Mouse (Mus musculus) kidney, adult 18-20 months (tissue): Measurements from ENCODE around the gene Cnpy1.

Experiments
- DNase-seq: peaks from one replicate; pipeline ENCODE4 v3.0.0; 2021

The Cnpy1 gene

GRCm38 (mm10) chr5:28245574-28245973, at the start of gene Cnpy1:
Cnpy1 (minus strand) TSS chr5:28245806.
- no peak for DNase-seq

- DNase-seq = peak; percentile 89
Measured at GRCm38 (mm10) chr5:28293990-28294389, 48.4 kb upstream of the Cnpy1 start.

- DNase-seq = no peak
Measured at GRCm38 (mm10) chr5:28292281-28292680, 46.7 kb upstream of the Cnpy1 start.

- no peak for DNase-seq
Measured at GRCm38 (mm10) chr5:28291118-28291850, 45.7 kb upstream of the Cnpy1 start.

- DNase-seq = no peak
Measured at GRCm38 (mm10) chr5:28290630-28291029, 45.0 kb upstream of the Cnpy1 start.

- no peak for DNase-seq
Measured at GRCm38 (mm10) chr5:28289111-28289510, 43.5 kb upstream of the Cnpy1 start.

GRCm38 (mm10) chr5:28277279-28277678, 31.7 kb upstream of the Cnpy1 start:
- DNase-seq = no peak

GRCm38 (mm10) chr5:28272836-28273235, 27.2 kb upstream of the Cnpy1 start:
- DNase-seq = no peak

- DNase-seq = no peak
Measured at GRCm38 (mm10) chr5:28269469-28269991, 23.9 kb upstream of the Cnpy1 start.

GRCm38 (mm10) chr5:28267576-28267975, 22.0 kb upstream of the Cnpy1 start:
- no peak for DNase-seq

- DNase-seq = no peak
Measured at GRCm38 (mm10) chr5:28265653-28266052, 20.0 kb upstream of the Cnpy1 start.

- no peak for DNase-seq
Measured at GRCm38 (mm10) chr5:28263852-28264251, 18.2 kb upstream of the Cnpy1 start.

- DNase-seq = no peak
Measured at GRCm38 (mm10) chr5:28262070-28262469, 16.5 kb upstream of the Cnpy1 start.

- no peak for DNase-seq
Measured at GRCm38 (mm10) chr5:28259939-28260338, 14.3 kb upstream of the Cnpy1 start.

- no peak for DNase-seq
Measured at GRCm38 (mm10) chr5:28259385-28259784, 13.8 kb upstream of the Cnpy1 start.

- no peak for DNase-seq
Measured at GRCm38 (mm10) chr5:28257816-28258215, 12.2 kb upstream of the Cnpy1 start.

- no peak for DNase-seq
Measured at GRCm38 (mm10) chr5:28252999-28253398, 7.4 kb upstream of the Cnpy1 start.

- DNase-seq = no peak
Measured at GRCm38 (mm10) chr5:28252260-28252659, 6.7 kb upstream of the Cnpy1 start.

GRCm38 (mm10) chr5:28251211-28251764, 5.7 kb upstream of the Cnpy1 start:
- DNase-seq = no peak

GRCm38 (mm10) chr5:28250479-28250878, 4.9 kb upstream of the Cnpy1 start:
- no peak for DNase-seq

- no peak for DNase-seq
Measured at GRCm38 (mm10) chr5:28245121-28245520, 485 bp downstream of the Cnpy1 start.

GRCm38 (mm10) chr5:28243501-28244177, 2.0 kb downstream of the Cnpy1 start:
- DNase-seq = no peak

GRCm38 (mm10) chr5:28241423-28241822, 4.2 kb downstream of the Cnpy1 start:
- DNase-seq = no peak

- no peak for DNase-seq
Measured at GRCm38 (mm10) chr5:28239829-28240228, 5.8 kb downstream of the Cnpy1 start.
